Mouse (Mus musculus): ENCODE measurements around the gene Inha.

The Inha gene

DNA sequence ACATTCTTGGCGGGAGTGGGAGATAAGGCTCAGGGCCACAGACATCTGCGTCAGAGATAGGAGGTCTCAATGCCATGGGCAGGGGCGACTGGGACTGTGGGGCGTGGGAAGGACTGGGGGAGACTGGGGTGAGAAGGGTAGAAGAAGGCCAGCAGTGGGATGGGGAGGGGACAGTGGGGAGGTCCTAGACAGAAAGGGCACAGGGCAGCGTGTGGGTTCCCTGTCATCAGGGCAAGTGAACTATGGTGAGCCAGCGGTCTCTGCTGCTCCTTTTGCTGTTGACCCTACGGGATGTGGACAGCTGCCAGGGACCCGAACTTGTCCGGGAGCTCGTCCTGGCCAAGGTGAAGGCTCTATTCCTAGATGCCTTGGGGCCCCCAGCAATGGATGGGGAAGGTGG is at the start of gene Inha:
TSS of gene Inha (plus strand) at position 72 of the 400 bp plus-strand sequence.
- no peak for DNase-seq

DNA sequence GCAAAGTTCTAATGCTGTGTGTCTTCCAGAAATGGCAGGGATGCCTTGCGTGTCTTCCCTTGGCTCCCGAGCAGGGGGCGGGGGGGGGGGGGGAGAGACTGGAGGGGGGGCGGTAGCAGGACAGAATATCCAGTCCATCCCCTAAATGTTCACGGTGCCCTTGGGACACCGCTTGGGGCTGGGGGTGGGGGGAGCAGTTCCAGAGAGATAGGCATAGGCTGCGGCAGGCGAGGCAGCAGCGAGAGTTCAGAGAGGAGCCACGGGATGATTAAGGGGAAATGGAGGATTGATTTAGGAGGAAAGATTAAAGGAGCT is 49.2 kb upstream of the Inha start:
- no peak for DNase-seq

DNA sequence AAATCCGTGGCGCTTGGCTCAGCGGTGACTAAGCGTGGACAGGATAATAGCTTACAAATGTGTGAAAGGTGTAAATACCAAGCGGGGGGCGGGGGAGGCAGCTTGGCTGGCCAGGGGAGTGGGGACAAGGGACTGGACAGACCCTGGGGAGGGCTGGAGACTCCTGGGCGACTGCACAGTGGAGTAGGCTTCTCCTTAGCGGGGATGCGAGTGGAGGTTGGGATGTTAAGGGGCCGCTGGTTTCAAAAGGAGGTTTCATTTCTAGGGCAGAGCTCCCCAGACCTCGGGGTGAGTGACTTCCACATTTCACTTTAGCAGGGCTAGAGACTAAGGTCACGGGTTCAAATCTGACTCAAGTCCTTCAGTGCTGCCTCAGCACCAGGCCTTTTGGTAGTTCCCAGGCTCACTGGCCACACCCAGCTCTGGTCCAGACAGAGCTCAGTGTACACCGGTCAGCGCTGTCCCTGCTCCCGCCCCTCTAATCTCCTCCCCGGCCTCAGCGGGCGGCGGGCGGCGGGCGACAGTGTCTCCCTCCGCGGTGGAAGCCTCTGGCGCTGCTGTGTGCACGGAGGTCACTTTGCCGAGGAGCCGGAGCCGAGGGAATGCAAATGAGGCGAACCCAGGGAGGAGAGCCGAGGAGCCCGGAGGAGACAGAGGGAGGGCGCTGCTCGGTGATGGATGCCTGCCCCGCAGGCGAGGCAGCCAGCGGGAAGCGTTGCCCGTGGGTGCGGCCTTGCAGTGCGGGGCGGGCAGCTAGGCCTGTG is 48.7 kb upstream of the Inha start:
- peak in 1 of 2 experiments; percentile 28 for DNase-seq

DNA sequence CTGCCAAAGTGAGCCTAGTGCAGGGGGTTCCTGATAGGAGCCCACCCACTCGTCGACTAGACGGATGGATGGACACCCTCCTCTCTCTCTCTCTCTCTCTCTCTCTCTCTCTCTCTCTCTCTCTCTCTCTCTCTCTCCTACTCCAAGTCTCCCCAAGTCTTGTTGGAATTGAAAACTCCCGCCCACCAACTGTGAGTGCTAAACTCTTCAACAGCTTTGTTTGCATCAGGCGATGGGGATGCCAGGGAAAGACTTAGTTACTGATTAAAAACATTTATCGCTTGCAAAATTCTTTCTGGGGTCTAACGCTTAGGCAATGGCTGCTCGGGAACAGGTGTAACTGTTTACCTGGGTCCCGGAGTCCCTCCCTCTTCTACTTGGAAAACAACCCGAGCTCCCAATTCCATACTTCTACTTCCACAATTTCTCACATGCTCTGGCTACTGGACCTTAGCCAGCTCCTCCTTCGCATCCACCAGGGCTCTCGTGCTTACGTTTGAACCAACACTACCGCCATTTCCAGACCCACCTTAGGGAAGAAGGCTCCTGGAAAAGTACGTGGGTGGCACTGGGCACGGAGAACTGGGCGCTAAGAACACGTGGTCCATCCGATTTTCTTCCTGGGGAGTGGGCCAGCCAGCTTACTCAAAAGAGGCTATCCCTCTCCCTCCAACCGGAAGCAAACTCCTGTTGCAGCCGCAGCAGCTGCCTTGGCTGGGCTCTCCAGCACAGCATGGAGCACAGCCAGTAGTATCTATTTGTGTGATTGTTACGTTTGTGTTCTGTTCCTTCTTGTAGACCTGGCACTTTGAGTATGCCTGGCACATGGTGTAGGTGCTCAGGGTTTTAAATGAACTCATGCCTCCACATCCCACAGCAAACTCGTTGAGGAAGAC is 47.8 kb upstream of the Inha start:
- DNase-seq: no peak

DNA sequence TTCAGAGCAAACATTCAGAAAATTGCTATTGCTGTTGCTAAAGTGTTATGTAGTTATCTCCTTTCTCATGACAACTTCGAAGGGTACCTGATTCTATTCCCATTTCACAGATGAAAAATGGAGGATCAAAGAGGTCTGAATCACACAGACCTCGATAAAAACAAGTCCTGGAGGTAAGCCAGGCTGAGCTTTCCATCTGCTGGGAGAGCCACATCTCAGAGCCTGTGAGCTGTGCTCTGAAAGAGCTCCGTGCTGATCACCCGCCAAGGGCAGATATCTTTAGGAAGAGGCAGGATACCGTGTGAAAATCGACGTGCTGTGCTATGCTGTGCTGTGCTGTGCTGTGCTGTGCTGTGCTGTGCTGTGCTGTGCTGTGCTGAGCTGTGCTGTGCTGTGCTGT is 46.6 kb upstream of the Inha start:
- DNase-seq: no peak

DNA sequence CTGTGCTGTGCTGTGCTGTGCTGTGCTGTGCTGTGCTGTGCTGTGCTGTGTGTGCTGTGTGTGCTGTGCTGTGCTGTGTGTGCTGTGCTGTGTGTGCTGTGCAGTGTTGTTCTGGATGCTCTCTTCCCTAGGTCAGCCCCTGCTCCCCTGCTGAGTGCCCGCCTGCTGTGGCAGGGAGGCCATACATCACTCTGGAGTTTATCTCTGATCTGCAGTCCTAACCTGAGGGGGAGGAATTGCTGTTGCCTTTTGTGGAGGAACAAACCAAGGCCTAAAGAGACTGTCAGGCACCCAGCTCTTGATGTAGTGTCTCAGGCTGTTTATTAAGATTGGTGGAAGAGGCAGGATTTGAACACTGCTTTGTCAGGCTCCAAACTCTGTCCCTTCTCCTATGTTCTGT is 44.2 kb upstream of the Inha start:
- no peak for DNase-seq

DNA sequence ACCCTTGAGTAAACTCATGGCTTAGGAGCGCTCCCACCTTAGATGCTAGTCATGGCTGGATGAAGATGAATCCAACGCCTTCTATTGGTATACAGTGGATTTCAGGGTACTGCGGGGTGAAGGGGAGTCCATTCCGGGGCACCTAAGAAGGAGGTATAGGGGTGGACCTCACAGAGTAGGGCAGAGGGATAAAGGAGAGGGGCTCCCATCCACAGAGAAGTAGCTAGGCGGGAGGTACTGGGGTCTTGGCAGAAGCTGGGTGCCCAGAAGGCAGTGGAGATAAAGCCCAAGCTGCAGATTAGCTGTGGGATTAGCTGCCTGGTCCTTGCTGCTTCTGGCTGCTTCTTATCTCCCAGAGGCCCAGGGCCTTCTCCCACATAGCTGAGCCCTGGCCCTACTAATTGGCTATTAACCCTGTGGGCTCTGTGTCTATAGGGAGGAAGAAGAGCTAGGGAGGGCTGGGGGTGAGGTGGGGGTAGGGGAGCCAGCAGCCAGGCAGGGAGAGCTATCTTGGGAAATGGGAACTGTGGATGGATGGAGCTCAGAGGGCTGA is 43.1 kb upstream of the Inha start:
- no peak for DNase-seq

DNA sequence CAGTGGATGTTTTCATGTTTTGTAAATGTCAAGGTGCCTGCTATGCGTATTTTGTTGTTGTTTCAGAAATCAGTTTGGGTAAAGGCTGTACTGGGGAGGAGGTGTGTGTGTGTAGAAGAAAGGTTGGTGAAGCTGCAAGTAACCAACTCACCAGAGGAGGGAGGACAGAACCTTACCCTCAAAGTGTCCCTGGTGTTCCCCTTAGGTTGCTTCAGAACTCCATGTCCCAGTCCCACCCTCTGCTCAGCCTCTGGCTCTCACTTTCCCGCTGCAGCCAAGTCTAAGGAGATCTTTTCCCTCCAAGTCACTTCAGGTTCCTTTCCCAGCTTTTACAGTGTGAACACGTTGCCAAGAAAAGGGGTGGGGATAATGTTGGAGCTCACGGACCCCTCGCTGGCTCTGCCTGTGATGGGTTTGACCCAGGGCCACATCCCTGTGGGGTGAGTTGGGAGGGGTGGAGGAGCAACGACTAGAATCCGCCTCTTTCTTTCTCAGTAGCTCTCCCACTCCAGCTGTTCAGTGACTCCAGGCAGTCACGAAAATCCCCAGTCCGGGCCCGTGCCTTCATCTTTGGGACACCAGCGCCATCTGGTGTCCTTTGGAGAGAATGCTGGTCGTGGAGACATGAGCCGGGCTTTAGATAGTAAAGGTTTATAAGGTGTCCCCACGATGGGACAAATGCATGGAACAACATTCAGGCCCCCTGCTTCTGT is 39.5 kb upstream of the Inha start:
- DNase-seq: peak; percentile 68 to 72

DNA sequence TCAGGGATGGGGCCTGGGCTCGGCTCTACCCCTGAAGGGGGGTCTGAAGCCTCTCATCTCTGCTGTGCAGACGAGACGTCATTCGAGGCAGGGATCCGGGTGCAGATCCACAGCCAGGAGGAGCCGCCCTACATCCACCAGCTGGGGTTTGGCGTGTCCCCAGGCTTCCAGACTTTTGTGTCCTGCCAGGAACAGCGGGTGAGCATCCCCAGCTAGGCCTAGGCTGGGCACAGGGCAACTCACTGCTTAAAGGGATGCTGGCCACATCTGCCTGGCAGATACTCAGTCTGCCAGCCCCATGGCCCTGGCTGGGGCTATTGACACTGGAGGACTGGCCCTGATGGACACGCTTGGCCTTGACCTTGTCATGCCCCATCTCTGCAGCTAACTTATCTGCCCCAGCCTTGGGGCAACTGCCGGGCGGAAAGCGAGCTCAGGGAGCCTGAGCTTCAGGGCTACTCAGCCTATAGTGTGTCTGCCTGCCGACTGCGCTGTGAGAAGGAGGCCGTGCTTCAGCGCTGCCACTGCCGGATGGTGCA is 37.5 kb upstream of the Inha start:
- no peak for DNase-seq

DNA sequence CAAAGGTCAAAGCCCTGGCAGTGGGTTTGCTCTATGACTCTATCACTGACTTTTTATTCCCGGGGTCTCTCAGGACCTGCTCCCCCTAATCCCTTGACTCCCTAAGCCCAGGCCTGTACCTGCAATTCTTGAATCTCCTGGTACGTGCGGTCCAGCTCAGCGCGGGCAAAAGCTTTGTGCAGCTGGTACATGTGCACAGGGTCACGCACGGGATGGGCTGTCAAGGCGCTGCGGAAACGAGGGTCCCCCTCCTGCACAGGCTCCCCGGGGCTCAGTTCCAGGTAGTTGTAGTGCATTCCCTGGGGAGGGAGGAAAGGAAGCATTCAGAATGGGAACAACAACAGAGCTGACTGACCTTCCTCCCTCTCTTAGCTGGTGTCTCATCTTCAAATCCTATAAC is 30.4 kb upstream of the Inha start:
- DNase-seq: no peak

DNA sequence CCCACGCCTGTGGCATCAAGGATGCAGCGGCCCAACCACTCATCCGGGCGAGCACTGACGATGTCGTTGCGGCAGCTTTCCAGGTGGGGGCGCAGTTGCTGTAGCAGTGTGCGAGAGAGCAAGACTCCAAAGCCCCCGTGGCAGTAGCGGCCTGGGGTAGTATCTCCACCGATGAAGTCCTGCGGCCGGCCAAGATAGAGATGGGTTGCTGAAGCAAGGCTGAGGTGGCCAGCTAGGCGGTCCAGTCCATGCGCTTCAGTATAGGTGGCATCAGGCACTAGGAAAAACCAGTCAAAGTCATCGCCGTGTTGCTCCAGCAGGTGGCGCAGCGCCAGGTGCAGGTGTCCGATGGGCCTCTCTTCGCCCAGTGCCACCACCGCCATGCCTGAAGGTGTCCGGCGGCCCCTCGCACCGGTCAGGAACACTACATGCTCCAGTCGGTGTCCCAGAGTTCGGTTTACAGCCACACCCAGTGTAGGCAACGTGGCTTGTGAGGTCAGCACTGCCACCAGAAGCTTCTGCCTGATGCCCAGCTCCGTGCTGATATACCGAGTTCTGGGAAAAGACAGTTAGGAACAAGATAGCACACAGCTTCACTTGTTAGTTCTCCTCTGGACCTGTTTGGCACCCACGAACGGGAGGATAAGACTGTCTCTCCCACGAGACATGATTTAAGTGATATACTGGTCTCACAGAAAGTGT is 29.5 kb upstream of the Inha start:
- peak; percentile 77 to 86 for DNase-seq

DNA sequence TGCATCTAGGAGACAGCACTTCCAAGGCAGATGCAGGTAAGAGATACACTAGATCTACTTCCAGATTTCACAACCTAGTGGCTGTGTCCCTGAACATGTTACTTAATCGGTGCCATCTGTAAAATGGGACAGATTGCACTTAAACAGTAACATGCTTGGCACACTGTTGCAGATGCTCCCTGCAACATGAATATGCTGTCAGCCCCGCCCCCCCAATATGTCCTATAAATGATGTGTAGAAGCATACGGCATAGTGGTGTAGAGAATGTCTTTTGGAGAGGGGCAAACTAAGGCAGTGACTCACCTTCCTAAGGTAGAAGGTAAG is 28.9 kb upstream of the Inha start:
- no peak for DNase-seq

DNA sequence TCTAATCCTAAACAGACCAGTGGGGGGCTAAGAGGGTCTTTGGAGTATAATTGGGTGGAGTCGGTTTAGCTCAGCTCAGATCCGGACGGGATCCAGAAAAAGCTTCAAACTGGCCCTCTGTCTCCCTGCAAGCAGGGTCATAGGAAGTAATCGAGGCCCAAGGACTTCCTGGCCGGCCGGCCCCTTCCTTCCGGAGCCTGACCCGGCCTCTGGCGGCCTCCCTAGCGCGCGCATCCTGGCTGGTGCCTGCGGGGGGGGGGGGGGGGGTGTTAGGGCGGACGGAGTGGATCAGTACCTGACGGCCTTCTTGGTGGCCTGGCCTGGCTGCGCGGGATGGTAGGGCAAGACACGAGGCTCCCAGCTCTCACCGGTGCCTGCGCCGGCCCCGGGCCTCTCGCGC is 28.4 kb upstream of the Inha start:
- peak; percentile 57 to 67 for DNase-seq

DNA sequence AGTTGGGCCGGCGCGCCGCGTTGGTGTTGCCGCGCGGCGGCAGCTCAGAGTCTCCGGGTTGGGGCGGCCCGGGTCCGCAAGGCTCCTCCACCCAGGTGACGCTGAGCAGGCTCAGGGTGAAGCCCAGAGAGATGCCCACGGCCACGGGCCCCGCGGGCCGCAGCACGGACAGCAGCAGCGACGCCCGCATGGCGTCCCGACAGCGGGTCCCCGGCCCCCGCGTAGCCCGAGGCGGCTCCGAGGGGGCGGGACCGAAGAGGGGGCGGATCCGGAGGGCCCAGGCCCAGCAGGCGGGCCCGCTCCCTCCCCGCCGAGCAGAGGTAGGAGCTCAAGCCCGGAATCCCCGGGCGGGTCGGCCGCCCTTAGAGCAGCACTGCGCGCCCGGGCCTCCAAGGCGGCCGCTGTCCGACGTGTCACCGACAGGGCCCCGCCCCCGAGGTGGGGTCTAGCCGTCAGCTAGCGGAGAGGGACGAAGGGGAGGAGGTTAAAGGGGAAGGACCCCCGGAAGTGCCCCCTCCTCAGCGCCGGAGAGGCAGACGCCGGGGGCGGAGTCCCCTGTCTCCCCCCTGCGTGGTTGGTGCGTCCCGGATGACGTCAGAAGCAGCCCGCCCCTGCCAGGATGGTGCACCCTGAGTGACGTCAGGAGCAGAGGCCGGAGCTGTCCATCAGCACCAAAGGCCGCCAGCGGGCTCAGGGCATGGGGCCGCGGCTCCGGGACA is 27.8 kb upstream of the Inha start, which contains the start of the genes Chpf and Tmem198:
TSS of gene Chpf (minus strand) at position 392 of the 719 bp plus-strand sequence.
TSS of gene Tmem198 (plus strand) at position 617 of the 719 bp plus-strand sequence.
- peak; percentile 96 to 97 for DNase-seq

DNA sequence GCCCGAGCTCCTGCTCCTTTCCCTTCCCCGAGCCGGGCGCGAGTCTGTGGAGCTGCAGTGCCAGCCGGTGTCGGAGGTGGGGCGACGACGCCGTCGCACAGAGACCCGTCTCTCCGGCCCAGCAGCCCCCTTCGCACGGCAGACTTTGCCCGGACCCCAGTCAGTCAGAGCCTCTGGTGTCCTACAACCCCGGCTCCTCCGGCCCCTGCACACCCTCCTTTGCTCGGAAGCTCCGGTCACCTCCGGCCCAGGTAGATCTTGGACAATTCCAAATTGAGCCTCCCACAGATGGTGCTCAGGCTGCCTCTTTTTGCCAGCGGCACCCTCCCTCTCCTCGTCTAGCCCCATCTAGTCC is 27.3 kb upstream of the Inha start:
- DNase-seq: no peak

DNA sequence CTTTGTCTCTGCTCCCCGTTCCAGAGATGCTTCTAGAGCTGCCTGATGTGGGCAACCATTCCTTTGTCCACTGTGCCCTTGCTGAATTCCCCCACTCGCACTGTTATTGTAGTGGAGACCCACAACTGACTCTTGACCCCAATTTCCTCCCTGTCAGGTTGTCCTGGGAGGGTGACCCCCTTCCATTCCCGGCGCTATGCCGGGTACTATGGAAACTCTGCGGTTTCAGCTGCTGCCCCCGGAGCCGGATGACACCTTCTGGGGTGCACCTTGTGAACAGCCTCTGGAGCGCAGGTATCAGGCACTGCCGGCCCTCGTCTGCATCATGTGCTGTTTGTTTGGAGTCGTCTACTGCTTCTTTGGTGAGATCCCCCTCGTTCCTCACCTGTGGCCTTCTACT is 26.8 kb upstream of the Inha start:
- DNase-seq: no peak

DNA sequence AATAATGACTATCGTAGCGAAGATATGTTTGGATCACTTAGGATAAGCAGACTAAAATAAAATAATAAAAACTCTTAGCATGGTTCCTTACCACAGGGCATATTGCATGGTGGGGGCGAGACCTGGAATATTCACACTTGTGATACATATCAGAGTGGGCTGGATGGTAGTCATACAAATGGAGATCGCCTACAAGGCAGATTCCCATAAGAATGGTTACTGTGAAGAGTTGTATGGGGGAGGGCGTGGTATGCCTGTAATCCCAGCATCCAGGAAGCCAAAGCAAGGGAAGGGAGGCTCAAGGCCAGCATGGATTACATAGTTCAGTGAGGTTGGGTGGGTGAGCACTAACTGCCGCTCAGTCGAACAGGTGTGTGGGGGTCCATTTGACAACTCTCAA is 26.1 kb upstream of the Inha start:
- DNase-seq: no peak

DNA sequence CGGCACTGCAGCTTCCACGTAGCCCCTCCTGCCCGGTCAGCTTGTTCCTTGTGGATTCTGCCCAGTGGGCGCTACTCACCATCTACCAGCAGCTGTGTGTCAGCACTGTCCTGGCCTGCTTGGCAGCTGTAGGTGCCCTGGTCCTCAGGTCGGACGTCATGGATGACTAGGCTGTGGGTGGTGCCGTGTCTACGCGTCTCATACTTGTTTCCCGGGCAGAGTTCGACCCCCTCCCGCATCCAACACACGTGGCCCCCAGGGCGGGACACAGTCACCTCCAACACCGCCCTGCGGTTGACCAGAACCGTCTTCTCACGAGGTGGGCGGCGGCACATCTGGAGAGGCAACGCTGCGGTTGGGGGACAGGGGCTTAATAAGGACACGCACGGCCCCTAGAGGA is 20.3 kb upstream of the Inha start:
- no peak for DNase-seq

DNA sequence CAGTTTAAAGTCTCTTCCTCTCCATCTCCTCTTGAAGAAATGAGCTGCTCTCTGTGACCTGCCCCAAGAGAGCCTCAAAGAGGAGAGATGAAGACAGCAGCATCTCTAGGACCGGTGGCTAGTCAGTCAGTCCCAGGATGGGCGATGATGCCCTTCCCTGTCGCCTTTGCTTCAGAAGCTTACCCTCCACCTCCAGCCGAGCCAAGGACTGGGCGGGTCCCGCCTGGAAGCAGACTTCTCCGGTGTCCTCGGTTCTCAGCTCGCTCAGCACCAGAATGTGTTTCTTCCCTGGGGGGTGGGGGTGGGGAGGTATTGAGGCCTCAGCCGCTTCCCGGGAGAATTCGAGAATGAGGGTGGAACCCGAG is 19.9 kb upstream of the Inha start:
- no peak for DNase-seq

DNA sequence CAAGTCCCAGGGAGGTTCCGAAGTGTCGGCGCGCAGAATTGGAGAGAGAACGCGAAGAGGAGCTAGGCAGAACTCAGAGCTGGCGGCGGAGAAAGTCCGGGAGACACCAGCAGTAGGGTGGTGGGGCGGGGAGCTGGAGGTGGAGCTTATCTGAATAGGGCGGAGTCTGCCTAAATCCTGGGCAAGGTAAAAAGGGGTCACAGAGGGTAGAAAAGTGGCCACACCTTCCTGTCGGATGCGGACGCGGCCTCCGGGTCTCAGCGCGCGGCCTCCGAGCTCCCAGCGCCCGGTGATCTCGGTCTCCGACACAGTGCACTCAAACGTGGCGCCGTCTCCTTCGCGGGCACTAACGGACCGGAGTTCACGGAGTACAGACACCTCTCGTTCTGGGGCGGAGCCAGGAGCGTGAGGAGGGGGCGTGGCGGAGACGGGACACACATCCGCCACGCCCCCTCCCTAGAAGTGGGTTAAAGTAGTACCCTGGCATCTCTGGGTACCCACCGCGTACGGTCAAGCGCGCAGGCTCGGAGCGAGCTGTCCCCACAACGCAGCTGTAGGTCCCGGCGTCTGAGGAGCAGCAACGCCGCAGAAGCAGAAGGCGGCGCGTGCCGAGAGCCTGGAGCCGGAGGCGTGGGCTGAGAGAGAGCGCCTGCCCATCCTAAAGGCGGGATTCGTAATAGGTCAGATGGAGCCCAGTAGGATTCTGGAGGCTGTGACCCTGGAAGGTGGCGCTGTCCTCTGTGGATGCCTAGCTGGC is 19.3 kb upstream of the Inha start:
- DNase-seq: peak; percentile 82 to 88

Data from lung, adult 18-20 months (tissue).